Mouse (Mus musculus): ENCODE measurements around the gene Klk7. TPM values are rescaled to one million over a fixed set of nuclear protein-coding genes. Genes with fewer than 3 reads are reported as not detected.

The Klk7 gene
- polyA plus RNA-seq, 1 experiment from 2014 or later, result not detected

GRCm38 (mm10) chr7:43824199-43824598, 13.1 kb downstream of the Klk7 start, which contains the start of gene Klk6:
Gene Klk6 (plus strand): TSS chr7:43824499.
- 72% methylated on average over 10 of the region's 10 CpGs for WGBS

GRCm38 (mm10) chr7:43826056-43826455, 15.0 kb downstream of the Klk7 start:
- WGBS, result 81% methylated on average over 5 of the region's 5 CpGs
- no peaks in the 10 kb centered on the region for H3K27me3 ChIP-seq (replicated peaks; ENCODE audit: control insufficient read depth, insufficient read depth, low read length)
- ATAC-seq, result no peak

More at GRCm38 (mm10) chr7:43824199-43824598, 13.1 kb downstream of the Klk7 start, which contains the start of gene Klk6:
- Histone ChIP-seq H3K4me2 (ENCODE audit: low read depth, low read length) (no peak within 1 kb of the TSS), H3K36me3 (ENCODE audit: control insufficient read depth, insufficient read depth, low read length) (no peaks in the 10 kb centered on the region), H3K4me3 (ENCODE audit: low read length) (no peak within 1 kb of the TSS), H3K9me3 (ENCODE audit: control insufficient read depth, low read length) (no peaks in the 10 kb centered on the region), H3K9ac (ENCODE audit: low read depth, low read length) (no peak within 1 kb of the TSS), H3K27me3 (replicated peaks; ENCODE audit: control insufficient read depth, insufficient read depth, low read length) (no peaks in the 10 kb centered on the region), H3K4me1 (ENCODE audit: control insufficient read depth, insufficient read depth, low read length) (no peaks in the 10 kb centered on the region), H3K27ac (ENCODE audit: low read length) (no peak within 1 kb of the TSS)
- no peak for ATAC-seq

GRCm38 (mm10) chr7:43827706-43828105, 16.6 kb downstream of the Klk7 start:
- no peaks in the 10 kb centered on the region for H3K27me3 ChIP-seq (replicated peaks; ENCODE audit: control insufficient read depth, insufficient read depth, low read length)
- WGBS, result 78% methylated on average over 4 of the region's 4 CpGs
- H3K36me3 ChIP-seq (ENCODE audit: control insufficient read depth, insufficient read depth, low read length), result no peaks in the 10 kb centered on the region
- H3K9ac ChIP-seq (ENCODE audit: low read depth, low read length), result no peak overlapping the region
- H3K9me3 ChIP-seq (ENCODE audit: control insufficient read depth, low read length), result no peaks in the 10 kb centered on the region
- peak; percentile 38; the same call in 1 of the 2 replicates for ATAC-seq
- no peak overlapping the region for H3K4me3 ChIP-seq (ENCODE audit: low read length)
- no peaks in the 10 kb centered on the region for H3K4me1 ChIP-seq (ENCODE audit: control insufficient read depth, insufficient read depth, low read length)
- no peak overlapping the region for H3K27ac ChIP-seq (ENCODE audit: low read length)
- no peak overlapping the region for H3K4me2 ChIP-seq (ENCODE audit: low read depth, low read length)

More at GRCm38 (mm10) chr7:43826056-43826455, 15.0 kb downstream of the Klk7 start:
- Histone ChIP-seq H3K4me2 (ENCODE audit: low read depth, low read length) (no peak overlapping the region), H3K27ac (ENCODE audit: low read length) (no peak overlapping the region), H3K9ac (ENCODE audit: low read depth, low read length) (no peak overlapping the region), H3K9me3 (ENCODE audit: control insufficient read depth, low read length) (no peaks in the 10 kb centered on the region), H3K4me1 (ENCODE audit: control insufficient read depth, insufficient read depth, low read length) (no peaks in the 10 kb centered on the region), H3K36me3 (ENCODE audit: control insufficient read depth, insufficient read depth, low read length) (no peaks in the 10 kb centered on the region), H3K4me3 (ENCODE audit: low read length) (no peak overlapping the region)

- WGBS, result 86% methylated on average over 8 of the region's 8 CpGs
- Histone ChIP-seq H3K9ac (ENCODE audit: low read depth, low read length) (no peak overlapping the region), H3K4me2 (ENCODE audit: low read depth, low read length) (no peak overlapping the region), H3K27me3 (replicated peaks; ENCODE audit: control insufficient read depth, insufficient read depth, low read length) (no peaks in the 10 kb centered on the region), H3K4me1 (ENCODE audit: control insufficient read depth, insufficient read depth, low read length) (no peaks in the 10 kb centered on the region), H3K36me3 (ENCODE audit: control insufficient read depth, insufficient read depth, low read length) (no peaks in the 10 kb centered on the region), H3K4me3 (ENCODE audit: low read length) (no peak overlapping the region), H3K27ac (ENCODE audit: low read length) (no peak overlapping the region), H3K9me3 (ENCODE audit: control insufficient read depth, low read length) (no peaks in the 10 kb centered on the region)
- no peak for ATAC-seq
These were observed 17.9 kb downstream of the Klk7 start for GRCm38 (mm10) chr7:43829006-43829405.

- H3K4me3 ChIP-seq (ENCODE audit: low read length), result no peak within 1 kb of the TSS
- H3K4me1 ChIP-seq (ENCODE audit: control insufficient read depth, insufficient read depth, low read length), result no peaks in the 10 kb centered on the region
- H3K27ac ChIP-seq (ENCODE audit: low read length), result no peak within 1 kb of the TSS
- WGBS, result 46% methylated on average over 3 of the region's 3 CpGs
- no peak within 1 kb of the TSS for H3K4me2 ChIP-seq (ENCODE audit: low read depth, low read length)
- H3K9me3 ChIP-seq (ENCODE audit: control insufficient read depth, low read length), result no peaks in the 10 kb centered on the region
- H3K27me3 ChIP-seq (replicated peaks; ENCODE audit: control insufficient read depth, insufficient read depth, low read length), result no peaks in the 10 kb centered on the region
- ATAC-seq, result no peak
- no peak within 1 kb of the TSS for H3K9ac ChIP-seq (ENCODE audit: low read depth, low read length)
- H3K36me3 ChIP-seq (ENCODE audit: control insufficient read depth, insufficient read depth, low read length), result no peaks in the 10 kb centered on the region
These were observed 30.6 kb downstream of the Klk7 start, which contains the start of gene Klk5 for GRCm38 (mm10) chr7:43841701-43842100. Gene Klk5 (plus strand): TSS chr7:43841971.

- no peak overlapping the region for H3K4me2 ChIP-seq (ENCODE audit: low read depth, low read length)
- no peaks in the 10 kb centered on the region for H3K27me3 ChIP-seq (replicated peaks; ENCODE audit: control insufficient read depth, insufficient read depth, low read length)
- no peak overlapping the region for H3K27ac ChIP-seq (ENCODE audit: low read length)
- no peaks in the 10 kb centered on the region for H3K4me1 ChIP-seq (ENCODE audit: control insufficient read depth, insufficient read depth, low read length)
- 85% methylated on average over 4 of the region's 4 CpGs for WGBS
- H3K9ac ChIP-seq (ENCODE audit: low read depth, low read length), result no peak overlapping the region
- ATAC-seq, result no peak
- H3K4me3 ChIP-seq (ENCODE audit: low read length), result no peak overlapping the region
- no peaks in the 10 kb centered on the region for H3K9me3 ChIP-seq (ENCODE audit: control insufficient read depth, low read length)
- H3K36me3 ChIP-seq (ENCODE audit: control insufficient read depth, insufficient read depth, low read length), result no peaks in the 10 kb centered on the region
These were observed 32.7 kb downstream of the Klk7 start for GRCm38 (mm10) chr7:43843801-43844200.

- Histone ChIP-seq H3K27me3 (replicated peaks; ENCODE audit: control insufficient read depth, insufficient read depth, low read length) (no peaks in the 10 kb centered on the region), H3K36me3 (ENCODE audit: control insufficient read depth, insufficient read depth, low read length) (no peaks in the 10 kb centered on the region), H3K9ac (ENCODE audit: low read depth, low read length) (no peak overlapping the region), H3K4me1 (ENCODE audit: control insufficient read depth, insufficient read depth, low read length) (no peaks in the 10 kb centered on the region), H3K4me2 (ENCODE audit: low read depth, low read length) (no peak overlapping the region), H3K4me3 (ENCODE audit: low read length) (no peak overlapping the region), H3K9me3 (ENCODE audit: control insufficient read depth, low read length) (no peaks in the 10 kb centered on the region), H3K27ac (ENCODE audit: low read length) (no peak overlapping the region)
- 88% methylated on average over 6 of the region's 6 CpGs for WGBS
- ATAC-seq, result no peak
These were observed 40.5 kb downstream of the Klk7 start for GRCm38 (mm10) chr7:43851616-43852015.

- Histone ChIP-seq H3K36me3 (ENCODE audit: control insufficient read depth, insufficient read depth, low read length) (no peaks in the 10 kb centered on the region), H3K4me2 (ENCODE audit: low read depth, low read length) (no peak overlapping the region), H3K9ac (ENCODE audit: low read depth, low read length) (no peak overlapping the region), H3K4me3 (ENCODE audit: low read length) (no peak overlapping the region), H3K9me3 (ENCODE audit: control insufficient read depth, low read length) (no peaks in the 10 kb centered on the region), H3K27ac (ENCODE audit: low read length) (no peak overlapping the region), H3K4me1 (ENCODE audit: control insufficient read depth, insufficient read depth, low read length) (no peaks in the 10 kb centered on the region), H3K27me3 (replicated peaks; ENCODE audit: control insufficient read depth, insufficient read depth, low read length) (no peaks in the 10 kb centered on the region)
- 67% methylated on average over 9 of the region's 9 CpGs for WGBS
- ATAC-seq, result no peak
These were observed 43.7 kb downstream of the Klk7 start for GRCm38 (mm10) chr7:43854642-43855380.

- Histone ChIP-seq H3K9ac (ENCODE audit: low read depth, low read length) (no peak overlapping the region), H3K36me3 (ENCODE audit: control insufficient read depth, insufficient read depth, low read length) (no peaks in the 10 kb centered on the region), H3K9me3 (ENCODE audit: control insufficient read depth, low read length) (no peaks in the 10 kb centered on the region), H3K27ac (ENCODE audit: low read length) (no peak overlapping the region), H3K4me2 (ENCODE audit: low read depth, low read length) (no peak overlapping the region), H3K27me3 (replicated peaks; ENCODE audit: control insufficient read depth, insufficient read depth, low read length) (no peaks in the 10 kb centered on the region), H3K4me3 (ENCODE audit: low read length) (no peak overlapping the region), H3K4me1 (ENCODE audit: control insufficient read depth, insufficient read depth, low read length) (no peaks in the 10 kb centered on the region)
- ATAC-seq, result no peak
- 55% methylated on average over 3 of the region's 3 CpGs for WGBS
These were observed 44.6 kb downstream of the Klk7 start for GRCm38 (mm10) chr7:43855709-43856108.
